Mouse (Mus musculus) kidney, embryonic 14.5 days (tissue): Measurements from ENCODE around the gene Hsd3b4. TPM values are rescaled to one million over a fixed set of nuclear protein-coding genes. Genes with fewer than 3 reads are reported as not detected.

Experiments used
- polyA plus RNA-seq: library from polyadenylated mRNA; unstranded; fragments of >200 nt; fragmentation: Nextera tagmentation; extraction: Ambion mirVana; gene quantifications from 2 replicates; pipeline ENCODE4 v1.2.1, GENCODE M21; 2014

Hsd3b4 gene
- polyA plus RNA-seq, 1 experiment from 2014 or later, result 9.1 TPM

Other genes with a start within 250 kb of the Hsd3b4 start
- 6.4 and 6.7 TPM in 2 replicates for gene Hmgcs2, start 230.1 kb downstream of the Hsd3b4 start, polyA plus RNA-seq
- 424 and 494 TPM in 2 replicates for gene Phgdh, start 170.5 kb downstream of the Hsd3b4 start, polyA plus RNA-seq
- gene Zfp697, start 128.1 kb downstream of the Hsd3b4 start, polyA plus RNA-seq, result 18.0 and 21.5 TPM in 2 replicates
- 4.8 and 8.3 TPM in 2 replicates for gene Gm4450, start 53.4 kb downstream of the Hsd3b4 start, polyA plus RNA-seq
- 7.7 and 16.8 TPM in 2 replicates for gene Gm10681, start 78.3 kb upstream of the Hsd3b4 start, polyA plus RNA-seq
- not detected in 2 replicates for gene Hsd3b5, start 119.7 kb upstream of the Hsd3b4 start, polyA plus RNA-seq
- not detected in 2 replicates for gene Hsd3b2, start 214.0 kb upstream of the Hsd3b4 start, polyA plus RNA-seq